Mouse (Mus musculus) heart, adult 2 months (tissue): ENCODE measurements around the gene Slc3a1.

Experiments
- CTCF ChIP-seq: fragments of 200-600 bp; IDR thresholded peaks from 2 replicates; pipeline ENCODE4 v1.8.1; 2022; ENCODE audit warnings: antibody characterized with exemption, mild to moderate bottlenecking, moderate library complexity
- EP300 ChIP-seq: fragments of 200-500 bp; IDR thresholded peaks from 2 replicates; pipeline ENCODE4 v1.6.1; 2011; ENCODE audit warnings: low read depth, low read length, control low read depth; ENCODE audit not compliant: insufficient read depth
- POLR2A ChIP-seq: fragments of 200-500 bp; IDR thresholded peaks from 2 replicates; pipeline ENCODE4 v1.6.1; 2011; ENCODE audit warnings: mild to moderate bottlenecking, low read depth, low read length, control low read depth; ENCODE audit not compliant: insufficient read depth

GRCm38 (mm10) chr17:85096396-85096795 lies 68.2 kb downstream of the Slc3a1 start:
- no peak for TF ChIP-seq EP300
- no peak for TF ChIP-seq POLR2A
- TF ChIP-seq CTCF = no peak
